Mouse (Mus musculus) frontal cortex, postnatal 14 days (tissue): ENCODE results near the gene Ebf1.

Experiments used
- DNase-seq, 2 experiments: peaks; one replicate each; pipeline ENCODE4 v3.0.0; 2022; ENCODE audit warnings: low spot score in 2 of 2

Gene Ebf1

GRCm38 (mm10) chr11:45017493-45017892 is 400.4 kb downstream of the Ebf1 start:
- no peak for DNase-seq

GRCm38 (mm10) chr11:45026012-45026411 is 408.9 kb downstream of the Ebf1 start:
- no peak for DNase-seq

- no peak for DNase-seq
These were observed 409.6 kb downstream of the Ebf1 start for GRCm38 (mm10) chr11:45026674-45027073.

- no peak for DNase-seq
These were observed 410.0 kb downstream of the Ebf1 start for GRCm38 (mm10) chr11:45027076-45027475.

- DNase-seq: no peak
These were observed 438.9 kb downstream of the Ebf1 start for GRCm38 (mm10) chr11:45055744-45056610.
